Mouse (Mus musculus) 3134 (cell line): Measurements from ENCODE around the gene Btbd9.
"Not testable (repeated sequence)": the region's sequence is repeated elsewhere in the genome, so short reads cannot be mapped to it uniquely, and the experiment has no call there.

ENCODE experiments used
- DNase-seq: peaks from one replicate; pipeline ENCODE4 v3.0.0-alpha.2; 2011; ENCODE audit warnings: low spot score; ENCODE audit not compliant: insufficient read length; ENCODE audit errors: extremely low read depth

Gene Btbd9

DNA sequence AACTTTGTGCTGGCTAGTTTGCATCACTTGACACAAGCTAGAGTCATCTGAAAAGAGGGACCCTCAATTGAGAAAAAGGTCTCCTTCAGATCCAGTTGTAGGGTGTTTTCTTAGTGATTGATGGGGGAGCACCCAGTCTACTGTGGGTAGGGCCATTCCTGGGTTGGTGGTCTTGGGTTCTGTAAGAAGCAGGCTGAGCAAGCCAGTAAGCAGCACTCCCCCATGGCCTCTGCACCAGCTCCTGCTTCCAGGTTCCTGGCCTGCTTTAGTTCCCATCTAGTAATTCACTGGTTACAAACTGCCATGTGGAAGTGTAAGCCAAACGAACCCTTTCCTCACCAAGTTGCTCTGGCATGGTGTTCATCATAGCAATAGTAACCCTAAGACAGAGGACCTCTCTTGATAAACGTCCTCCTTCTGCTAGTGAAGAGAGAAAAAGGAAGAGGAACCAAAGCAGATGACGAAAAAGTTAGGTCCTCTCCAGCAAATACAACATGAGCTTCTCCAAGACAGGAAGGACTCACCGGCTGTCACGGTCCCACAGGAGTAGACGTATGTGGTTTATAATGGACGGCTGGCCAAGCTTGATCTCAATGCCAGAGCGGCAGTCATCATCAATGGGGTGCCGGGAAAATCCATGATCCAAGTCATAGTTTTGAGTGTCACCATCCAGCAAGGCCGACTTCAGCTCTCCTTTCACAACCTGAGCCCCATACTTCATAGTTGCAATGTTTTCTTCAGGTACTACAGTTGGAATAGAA is 59.5 kb downstream of the Btbd9 start:
- no peak for DNase-seq

DNA sequence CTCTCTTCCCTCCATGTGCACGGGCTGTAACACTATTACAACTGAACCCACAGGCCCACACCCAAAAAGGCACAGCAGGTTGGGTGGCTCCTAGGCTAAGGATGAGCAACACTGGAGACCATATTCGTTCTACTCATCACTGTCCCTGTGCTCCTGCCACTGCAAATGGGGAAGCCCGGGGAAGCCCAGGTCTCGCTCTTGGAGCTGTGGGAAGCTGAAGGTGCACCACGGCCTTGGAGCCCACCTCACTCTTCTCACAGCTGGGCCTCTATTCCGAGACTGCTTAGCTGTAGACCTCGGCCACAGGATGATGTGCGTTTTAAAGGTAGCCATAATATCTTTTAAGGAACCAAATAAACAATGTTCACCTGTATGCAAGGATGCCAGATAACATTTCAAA is 60.9 kb downstream of the Btbd9 start:
- no peak for DNase-seq

GRCm38 (mm10) chr17:30513034-30513433 is 63.3 kb downstream of the Btbd9 start:
- no peak for DNase-seq

- DNase-seq = no peak
Observed at GRCm38 (mm10) chr17:30512531-30512930, 63.8 kb downstream of the Btbd9 start.

- DNase-seq = no peak
Observed at GRCm38 (mm10) chr17:30512007-30512406, 64.3 kb downstream of the Btbd9 start.

GRCm38 (mm10) chr17:30511399-30511798 is 64.9 kb downstream of the Btbd9 start:
- DNase-seq = no peak

DNA sequence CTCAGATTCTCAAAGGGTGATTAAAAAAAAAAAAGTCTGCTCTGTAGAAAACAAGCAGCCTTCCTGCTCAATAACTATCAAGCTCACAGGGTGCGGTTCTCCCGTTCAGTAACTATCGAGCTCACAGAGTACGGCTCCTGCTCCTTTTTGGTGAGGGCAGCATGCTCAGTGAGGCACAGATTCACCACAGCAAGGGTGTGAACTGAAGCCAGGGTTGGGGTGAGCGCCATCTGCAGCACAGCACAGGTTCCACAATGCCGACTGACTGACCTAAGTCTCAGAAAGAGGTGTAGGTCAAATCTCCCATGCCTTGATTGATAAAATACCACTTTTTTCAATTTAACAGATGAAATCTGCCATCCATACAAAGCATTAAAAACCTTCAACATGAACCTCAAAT is 66.1 kb downstream of the Btbd9 start:
- DNase-seq = no peak

- no peak for DNase-seq
Observed at GRCm38 (mm10) chr17:30509646-30510045, 66.6 kb downstream of the Btbd9 start.

DNA sequence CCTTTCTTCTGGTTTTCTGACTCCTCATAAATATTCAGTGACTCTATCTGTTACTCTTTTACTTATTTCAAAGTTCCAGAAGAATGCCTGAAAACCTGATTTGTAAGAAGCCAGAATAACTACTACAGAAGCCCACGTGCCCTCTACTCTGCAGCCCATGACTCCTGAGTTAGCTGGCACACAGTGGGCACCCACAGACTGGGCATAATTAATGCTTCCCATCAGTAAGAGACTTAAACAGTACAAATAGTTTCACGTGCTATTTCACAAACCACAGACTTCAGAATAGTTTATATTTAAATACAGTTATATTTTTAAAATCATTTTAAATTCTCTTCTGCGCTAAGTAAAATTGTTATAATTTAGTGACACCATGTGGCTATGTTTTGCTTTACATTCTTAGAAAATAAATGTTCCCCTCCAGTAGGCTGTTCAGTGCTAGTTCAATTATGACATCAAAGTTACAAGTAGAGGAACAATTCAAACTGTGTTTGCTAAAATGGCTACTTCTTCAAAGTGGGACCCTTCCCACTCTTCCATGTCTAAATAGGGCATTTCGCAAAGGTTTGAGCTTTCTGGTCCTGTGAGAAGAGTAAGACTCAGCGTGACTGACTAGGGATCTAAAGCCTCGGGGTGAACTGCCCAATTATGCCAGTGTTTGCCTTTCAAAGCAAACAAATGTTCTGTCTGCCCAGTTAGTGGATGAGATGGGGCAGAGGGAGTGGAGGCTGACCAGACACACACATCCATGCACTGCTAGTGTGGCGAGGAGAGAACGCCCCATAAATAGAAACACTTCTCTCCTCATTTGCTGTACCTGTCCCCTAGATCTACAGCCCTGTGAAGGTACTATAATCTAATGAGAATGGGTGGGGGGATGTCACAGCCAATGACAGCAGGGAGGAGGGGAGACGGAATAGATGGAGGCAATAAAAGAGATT is 68.4 kb downstream of the Btbd9 start:
- no peak for DNase-seq

DNA sequence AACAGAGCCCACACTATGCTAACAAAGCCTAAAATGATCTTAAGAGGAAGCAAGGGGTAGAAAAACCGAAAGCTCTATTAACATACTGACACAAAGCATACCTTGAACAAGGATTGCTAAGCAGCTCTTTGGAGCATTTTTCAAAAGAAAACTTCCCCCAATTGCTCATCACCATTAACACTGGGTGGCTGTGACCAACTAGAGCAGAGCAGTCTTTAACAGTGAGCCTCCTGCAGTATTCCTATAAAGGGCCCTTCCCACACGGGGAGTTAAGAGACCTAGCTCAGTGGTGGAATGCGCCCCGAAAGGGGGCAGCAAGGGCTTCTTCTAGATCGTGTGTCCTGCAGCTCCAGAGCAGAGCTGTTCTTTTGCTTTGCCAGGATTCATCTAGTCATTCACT is 69.4 kb downstream of the Btbd9 start:
- no peak for DNase-seq

- not testable (repeated sequence) for DNase-seq
Observed at GRCm38 (mm10) chr17:30499541-30499940, 76.7 kb downstream of the Btbd9 start.

DNA sequence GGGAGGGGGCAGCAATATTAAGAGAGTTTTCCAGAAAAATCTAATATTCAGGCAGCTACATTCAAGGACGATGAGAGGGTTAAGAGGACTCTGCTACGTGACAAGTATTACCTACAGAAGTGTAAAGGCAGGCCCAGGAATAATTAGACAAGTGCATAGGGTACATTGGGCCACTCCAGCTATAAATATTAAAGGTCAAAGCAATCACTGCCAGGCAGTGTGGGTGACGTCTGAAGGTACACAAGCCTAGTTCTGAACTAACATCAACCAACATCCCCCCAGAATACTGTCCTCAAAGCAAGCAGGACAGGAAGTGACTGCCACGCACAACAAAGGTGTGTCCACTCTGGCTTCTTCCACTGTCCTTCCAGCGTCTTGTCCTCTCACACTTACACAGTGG is 77.5 kb downstream of the Btbd9 start:
- no peak for DNase-seq

DNA sequence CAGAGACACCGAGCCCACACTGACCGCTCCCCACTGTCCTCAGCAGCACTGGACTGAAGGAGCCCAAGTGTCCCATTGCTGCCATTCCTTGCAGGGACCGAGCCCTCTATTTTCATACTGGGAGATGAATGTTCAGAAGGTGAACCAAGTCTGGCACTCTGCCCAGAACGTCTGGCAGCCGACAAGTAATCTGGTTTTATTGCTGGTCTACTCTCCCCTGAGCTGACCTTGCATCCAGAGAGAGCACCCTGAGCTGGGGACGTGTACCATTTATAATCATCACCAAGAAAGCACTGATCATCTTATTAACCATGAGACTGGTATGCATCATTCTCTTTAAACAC is 77.9 kb downstream of the Btbd9 start:
- DNase-seq = no peak

DNA sequence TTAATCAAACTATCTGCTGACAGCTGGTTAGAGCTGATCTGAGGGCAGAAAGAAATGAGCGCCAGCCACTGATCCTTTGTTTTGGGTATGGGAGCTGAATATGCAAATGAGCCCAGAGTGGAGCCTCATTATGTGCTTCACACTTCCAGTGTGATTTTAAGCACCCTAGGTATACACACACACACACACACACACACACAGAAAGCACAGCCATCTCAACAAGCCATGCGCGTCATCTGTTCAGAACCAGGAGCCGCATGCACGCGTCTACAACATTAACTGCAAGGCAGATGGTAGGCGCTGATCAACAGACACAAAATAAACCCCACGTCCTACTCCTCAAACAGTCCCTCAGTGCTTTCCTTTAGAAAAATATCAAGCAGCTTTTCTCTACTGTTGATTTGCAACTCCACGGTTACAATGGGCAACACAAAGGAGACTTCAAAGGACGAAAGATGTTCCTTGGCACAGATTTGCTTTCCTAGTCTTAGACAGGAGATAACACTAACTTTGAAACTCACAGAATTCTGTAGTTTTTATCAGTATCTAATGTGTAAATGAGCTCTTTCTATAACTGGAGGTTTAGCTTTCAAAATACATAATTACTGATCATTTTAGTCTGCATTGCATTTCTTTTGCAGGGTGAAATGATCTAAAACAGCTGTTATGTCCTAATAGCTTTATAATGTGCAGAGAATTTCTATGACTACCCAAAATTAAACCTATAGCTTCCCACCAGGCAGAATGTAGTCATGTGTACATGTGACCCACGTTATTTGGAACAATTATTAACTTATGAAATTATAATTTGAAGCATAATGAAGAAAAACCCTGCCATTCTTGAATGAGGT is 78.5 kb downstream of the Btbd9 start:
- no peak for DNase-seq

DNA sequence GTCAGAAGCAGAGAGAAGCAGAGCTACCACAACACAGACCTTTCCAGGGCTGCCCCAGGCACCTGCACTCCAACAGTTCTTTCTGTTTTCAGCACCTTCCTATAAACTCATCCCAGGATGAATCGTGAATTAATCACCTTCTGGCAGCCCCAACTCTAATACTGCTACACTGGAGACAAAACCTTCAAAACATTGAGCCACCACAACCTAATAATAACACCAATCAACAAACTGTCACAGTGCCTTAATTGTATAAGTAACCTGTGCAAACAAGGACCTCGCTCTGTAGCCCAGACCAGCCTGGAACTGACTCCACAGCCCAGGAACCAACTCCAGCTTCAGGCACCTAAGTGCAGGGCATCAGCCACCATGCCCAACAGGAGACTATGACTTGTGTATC is 80.7 kb downstream of the Btbd9 start:
- no peak for DNase-seq

DNA sequence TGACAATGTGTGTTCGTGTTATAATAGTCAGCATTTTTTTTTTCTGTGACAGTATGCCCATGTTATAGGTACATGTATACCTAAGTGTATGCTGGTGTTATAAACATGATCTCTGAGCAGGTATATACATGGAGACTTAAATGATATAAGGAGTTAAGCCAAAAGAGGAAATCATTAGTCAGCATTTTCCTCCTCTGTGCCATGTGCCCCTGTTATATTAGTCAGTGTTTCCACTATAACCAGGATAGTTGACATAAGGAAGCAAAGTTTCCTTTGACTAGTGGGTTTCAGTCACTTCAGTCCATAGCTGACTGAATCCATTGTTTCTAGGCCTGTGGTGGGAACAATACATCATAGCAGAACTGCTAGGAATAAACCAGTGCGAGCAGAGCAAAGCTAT is 81.1 kb downstream of the Btbd9 start:
- no peak for DNase-seq

GRCm38 (mm10) chr17:30493481-30493880 is 82.8 kb downstream of the Btbd9 start:
- no peak for DNase-seq

DNA sequence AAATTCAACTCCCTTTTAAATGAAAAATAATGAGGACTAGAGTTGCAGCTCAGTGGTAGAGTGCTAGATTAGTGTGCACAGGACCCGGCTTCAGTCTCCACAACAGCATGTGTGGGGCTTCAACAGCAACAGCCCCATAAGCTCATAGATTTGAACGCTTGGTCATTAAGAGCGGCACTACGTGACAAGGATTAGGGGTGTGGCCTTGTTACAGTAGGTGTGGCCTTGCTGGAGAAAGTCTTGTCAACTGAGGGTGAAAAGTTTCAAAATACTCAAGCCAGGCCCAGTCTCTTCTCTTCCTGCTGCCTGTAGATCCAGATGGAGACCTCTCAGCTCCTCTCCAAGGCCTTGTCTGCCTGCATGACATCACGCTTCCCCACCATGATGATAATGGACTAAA is 84.1 kb downstream of the Btbd9 start:
- no peak for DNase-seq

DNA sequence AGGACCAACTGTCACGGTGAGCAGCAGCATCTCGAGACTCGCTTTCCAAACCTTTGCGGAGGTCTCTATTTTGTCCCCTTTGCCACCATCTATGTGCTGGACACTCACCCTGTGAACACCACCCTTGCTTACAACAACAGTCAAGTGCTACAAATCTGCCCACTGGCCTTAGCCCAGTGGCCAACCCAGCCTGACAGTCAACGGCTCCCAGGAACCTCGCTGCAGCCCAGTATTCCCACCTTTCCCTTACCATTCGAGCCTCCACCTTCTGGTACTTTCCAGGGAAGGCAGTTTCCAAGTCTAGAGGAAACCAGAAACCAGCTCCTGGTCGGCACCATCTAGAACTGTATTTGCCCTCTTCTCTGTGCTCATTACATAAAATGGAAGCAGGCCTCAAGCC is 84.7 kb downstream of the Btbd9 start:
- DNase-seq = no peak

- no peak for DNase-seq
Observed at GRCm38 (mm10) chr17:30490601-30491000, 85.7 kb downstream of the Btbd9 start.

DNA sequence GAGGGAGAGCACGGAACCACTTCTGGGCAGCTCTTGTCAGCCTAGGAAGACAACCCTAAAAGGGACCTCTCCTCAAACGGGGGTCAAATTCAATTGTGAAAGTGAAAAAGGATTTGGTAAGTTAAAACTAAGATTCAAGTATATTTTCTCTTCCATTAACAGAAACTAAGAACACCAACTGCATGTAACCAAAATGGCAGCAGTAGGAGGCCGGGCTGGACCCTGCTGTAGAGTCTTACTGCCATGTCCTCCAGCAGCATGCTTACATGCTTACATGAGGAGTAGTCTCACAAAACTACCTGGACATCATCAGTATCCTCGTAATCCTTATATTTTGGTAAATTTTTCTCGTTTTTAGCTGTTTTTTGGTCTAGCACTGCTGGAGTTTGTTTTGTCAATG is 86.2 kb downstream of the Btbd9 start:
- no peak for DNase-seq
